Mouse (Mus musculus): ENCODE data around the gene 4933406M09Rik.

4933406M09Rik gene

DNA sequence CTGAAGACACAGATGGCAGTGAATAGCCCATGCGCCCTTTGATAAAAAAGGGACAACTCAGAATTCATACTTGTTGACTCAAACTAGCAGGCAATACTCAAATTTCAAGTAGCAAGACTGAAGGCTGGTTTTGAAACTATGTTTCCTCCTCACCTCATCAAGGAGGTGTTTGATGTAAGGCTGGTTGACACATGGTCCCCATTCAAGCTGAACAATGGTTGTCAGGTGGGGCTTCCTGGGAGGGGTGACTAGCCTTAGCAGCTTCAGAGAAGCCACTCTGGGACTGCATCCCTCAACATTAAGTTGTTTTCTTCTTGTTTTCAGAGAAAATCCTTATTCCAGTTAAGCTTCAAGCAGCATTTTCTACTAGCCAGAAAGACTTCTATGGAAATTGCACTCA lies at the start of gene 4933406M09Rik:
TSS of gene 4933406M09Rik (plus strand) at position 275 of the 400 bp plus-strand sequence.
- no peak for DNase-seq (ENCODE audit: low read depth, low spot score)

DNA sequence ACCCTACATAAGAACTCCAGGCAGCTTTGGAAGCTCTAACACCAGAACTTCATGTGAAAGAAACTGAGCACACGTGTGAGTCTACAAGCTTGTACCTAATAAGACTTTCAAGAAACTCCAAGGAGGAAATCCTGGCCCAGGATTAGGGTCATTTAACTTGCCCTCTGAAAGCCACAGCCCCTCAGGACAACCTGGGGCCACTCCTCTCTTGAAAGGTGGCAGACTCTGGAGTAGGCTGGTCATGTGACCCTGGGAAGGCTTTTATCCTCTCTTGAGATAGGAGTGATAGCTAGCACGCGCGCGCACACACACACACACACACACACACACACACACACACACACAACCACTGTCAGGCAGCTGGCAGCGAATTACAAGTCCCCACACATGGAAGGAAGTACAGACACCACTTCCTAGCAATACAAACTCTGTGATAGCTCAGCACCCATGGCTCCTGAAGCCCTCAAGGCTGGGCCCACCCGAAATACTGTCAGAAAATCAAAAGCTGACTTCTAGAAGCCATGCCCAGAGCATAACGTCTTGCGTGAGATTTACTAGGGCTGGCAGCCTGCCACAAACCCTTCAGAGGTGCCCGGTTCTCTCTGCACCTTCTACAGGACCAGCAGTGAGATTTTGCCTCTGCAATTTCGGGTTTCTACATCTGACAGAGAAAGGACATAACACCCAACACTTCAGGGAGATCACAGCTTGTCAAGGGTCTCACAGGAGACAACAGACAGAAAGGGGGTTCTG lies 48.6 kb upstream of the 4933406M09Rik start:
- DNase-seq (ENCODE audit: low read depth, low spot score) = no peak

DNA sequence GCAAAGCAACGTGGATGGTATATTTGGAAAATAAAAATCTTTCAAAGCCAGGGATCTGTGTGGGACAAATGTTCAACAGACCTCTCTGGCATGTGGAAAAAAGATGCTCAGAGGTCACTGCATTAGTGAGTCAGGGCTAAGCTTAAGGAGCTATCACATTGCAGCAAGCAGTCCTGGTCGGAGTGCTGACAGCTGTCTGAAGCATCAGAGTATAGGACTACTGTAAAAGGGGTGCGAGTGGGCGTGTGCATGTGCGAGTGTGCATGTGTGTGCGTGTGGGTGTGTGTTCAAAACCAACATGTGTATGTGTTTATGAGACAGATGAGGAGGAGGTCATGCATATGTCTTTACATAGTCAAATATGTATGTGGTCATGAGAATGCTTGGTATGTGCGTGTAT lies 46.6 kb upstream of the 4933406M09Rik start:
- DNase-seq (ENCODE audit: low read depth, low spot score) = no peak

DNA sequence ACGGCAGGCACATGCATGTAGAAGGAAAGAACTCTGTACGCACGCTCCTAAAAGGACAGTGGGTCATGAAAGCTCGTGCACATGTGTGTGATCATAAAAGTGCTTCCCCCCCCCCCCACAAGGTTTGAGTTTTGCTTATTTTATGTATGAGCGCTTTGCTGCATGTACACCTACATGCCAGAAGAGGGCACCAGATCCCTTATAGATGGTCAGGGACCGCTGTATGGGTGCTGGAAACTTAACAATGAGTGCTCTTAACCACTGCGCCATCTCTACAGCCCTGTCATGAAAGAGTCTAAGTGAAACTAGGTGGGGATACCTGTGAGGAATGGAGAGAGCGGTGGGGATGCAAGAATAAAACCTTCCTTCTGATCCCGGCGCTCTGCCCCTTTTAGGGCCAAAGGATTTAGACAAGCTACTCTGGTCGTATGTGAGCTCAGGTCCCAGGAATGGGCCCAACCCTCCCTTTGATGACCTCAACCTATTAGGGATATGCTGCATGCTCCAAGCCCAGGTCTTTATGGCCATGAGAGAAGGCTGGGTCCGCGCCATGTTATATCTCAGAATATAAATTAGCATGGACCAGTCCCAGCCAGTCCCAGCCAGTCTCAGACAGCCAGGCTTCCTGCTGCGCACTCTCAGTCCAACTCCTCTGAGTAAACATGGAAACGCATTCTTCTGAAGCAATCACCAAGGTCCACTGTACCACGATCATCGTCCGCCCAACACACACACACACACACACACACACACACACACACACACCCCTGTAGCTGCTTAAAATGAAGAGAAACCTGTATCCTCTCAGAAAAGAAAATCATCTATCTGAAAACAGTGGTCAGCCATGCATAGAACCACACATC lies 45.8 kb upstream of the 4933406M09Rik start:
- DNase-seq (ENCODE audit: low read depth, low spot score) = peak; percentile 87

DNA sequence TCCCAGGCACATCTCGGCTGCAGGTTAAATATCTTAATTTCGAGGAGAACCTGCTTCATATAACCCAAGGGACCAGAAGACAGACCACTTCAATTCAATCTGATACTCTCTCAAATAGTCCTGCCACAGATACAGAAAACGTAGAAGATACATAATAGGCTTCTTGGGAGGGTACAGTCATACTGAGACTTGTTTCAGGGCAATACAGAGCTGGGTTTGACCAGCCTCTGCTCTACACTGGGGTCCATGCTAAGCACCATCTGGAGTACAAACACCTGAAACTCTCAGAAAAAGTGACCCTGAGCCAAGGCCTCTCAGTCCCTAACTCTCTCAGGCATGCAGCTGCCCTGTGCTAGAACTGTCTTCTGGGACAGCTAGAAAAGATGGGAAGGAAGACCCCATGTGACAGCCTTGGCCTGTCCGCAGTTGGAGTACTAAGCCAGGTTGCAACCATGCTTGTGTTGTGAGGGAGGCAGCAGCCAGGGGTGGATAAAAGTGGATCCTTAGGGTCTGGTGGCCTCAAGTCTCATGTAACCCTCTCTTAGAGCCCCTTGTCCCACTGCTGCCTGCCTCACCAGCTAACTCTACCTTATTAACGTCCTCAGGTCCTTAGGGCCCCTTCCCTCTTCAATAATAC lies 44.0 kb upstream of the 4933406M09Rik start:
- DNase-seq (ENCODE audit: low read depth, low spot score) = no peak

DNA sequence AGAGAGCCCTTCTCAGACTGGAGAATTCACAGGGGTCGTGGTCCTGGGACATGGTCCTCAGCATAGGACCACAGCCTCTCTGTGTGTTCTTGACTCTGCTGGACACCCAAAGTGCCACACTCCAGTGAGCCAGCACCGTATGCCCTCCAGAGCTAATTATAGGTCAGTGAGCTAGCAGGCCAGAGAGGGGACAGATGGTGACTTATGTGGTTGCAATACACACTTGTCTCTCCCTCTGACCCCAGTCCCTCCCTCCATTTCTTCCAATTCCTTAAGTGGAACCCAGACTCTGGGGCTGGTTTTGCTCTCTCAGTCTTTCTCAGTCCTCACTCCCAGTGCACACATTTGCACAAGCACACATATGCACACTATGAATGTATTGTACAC lies 43.5 kb upstream of the 4933406M09Rik start:
- no peak for DNase-seq (ENCODE audit: low read depth, low spot score)

DNA sequence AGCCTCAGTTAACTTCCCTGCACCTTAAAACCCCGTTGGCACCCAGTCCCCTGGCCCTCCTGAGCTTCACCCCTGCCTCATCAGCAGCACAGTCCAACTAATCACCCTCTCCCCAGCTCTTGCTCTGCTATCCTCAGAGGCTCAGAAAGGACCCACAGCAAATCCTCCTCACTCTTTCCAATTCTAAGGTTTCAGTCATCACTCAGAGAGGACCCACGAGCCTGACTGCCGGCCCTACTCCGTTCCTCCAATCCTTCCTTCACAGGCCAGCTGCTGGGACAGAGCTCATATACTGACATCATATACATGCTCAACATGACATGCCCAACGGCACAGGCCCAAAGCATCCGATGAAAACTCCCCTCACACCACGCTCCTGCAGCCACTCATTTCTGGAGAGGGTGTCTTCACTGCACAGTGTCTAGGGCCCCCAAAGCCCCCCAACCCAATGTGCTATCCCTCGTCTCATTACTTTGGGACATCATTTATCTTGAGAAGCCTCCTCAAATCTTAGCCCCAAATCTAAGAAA lies 42.9 kb upstream of the 4933406M09Rik start:
- DNase-seq (ENCODE audit: low read depth, low spot score) = no peak

DNA sequence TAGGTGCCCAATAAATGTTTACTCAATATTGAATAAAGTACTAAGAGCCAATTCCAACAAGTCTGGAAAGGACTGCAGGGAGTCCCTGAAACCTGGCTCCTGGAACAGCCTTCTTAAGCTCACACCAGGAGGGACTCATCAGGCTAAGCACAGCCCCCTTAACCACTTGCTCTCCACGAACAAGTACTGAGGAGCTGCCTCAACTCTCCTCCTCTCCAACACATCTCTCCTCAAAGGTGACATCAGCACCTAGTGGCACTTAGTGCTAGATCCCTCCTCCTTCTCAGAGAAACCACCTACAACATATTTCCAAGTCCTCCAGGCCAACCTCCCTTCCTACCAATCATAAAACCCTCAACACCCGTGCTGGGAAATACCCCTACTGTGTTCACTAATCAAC lies 42.2 kb upstream of the 4933406M09Rik start:
- peak; percentile 42 for DNase-seq (ENCODE audit: low read depth, low spot score)

DNA sequence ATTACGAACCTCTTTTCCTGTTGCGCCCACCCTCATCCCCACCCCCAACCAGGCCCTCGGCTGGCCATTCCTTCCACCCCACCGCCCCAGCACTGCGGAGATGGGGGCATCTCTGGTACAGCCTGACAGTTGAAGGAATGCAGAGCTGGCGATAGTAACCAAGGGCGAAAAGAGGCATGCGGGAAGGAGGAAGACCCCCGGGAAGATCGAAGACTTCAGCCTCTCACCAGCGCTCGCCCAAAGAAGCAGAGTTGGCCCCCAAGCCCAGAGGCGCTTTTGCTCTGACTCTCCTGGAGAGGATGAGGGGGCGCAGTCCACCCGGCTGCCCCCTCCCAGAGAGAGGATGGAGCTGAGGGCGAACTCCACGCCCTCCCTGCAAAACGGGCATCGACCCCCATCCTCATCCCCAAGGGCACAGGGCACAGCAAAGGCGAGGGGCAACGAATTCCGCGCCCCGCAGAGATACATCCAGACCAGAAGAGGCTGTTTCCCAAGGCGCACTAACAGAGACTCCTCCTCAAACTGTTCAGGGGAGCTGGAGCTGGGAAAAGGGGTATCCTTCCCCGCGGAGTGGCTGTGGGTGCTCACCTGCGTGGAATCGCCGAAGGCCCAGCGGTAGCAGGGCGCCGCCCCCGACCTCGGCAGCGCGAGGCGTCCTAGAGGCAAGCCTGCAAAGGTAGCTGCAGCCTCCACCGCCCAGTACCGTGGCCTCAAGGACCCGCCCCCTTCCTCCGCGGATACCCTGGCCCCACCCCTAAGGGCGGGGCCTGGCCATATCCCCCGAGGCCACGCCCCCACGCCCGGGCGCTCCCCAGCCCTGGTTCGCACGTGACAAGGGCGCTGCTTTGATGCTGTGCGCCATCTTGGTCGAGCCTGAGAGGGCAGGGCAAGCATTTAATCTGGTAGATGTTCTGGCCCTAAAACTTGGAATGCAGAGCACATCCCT lies 41.5 kb upstream of the 4933406M09Rik start:
- peak; percentile 98 for DNase-seq (ENCODE audit: low read depth, low spot score)

DNA sequence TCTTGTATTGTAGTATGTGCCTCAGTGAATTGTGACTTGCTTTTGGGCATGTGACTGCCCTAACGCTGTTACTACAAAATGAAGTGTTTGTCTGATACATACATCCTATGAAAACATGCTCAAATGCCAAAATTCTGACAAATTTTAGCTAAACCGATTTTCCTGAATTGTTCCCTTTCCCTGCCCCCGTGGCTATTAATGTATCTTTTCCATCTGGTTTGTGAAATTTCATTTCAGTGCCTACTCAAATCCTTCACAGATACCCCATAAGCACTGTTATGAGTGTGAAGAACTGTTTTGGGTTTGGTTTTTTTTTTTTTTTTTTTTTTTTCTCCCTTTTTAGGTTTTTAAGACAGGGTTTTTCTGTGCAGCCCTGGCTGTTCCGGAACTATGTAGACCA lies 40.7 kb upstream of the 4933406M09Rik start:
- DNase-seq (ENCODE audit: low read depth, low spot score) = no peak

DNA sequence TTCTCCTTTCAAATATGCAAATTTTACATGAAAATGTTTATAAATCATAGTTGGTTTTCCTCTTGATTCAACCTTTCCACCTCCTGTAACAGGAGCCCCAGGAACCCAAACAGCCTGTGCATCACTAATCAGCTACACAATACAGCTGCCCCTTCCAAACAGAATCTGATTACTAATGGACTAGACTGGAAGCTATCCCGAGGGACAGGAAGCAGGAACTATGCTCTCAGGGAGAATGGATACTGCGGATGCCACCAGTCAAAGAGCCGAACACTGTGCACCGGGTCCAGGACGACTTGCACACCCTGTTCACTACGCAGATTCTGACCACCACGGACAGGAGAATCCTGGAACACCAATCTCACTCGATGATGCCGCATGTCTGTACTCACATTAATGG lies 37.9 kb upstream of the 4933406M09Rik start:
- DNase-seq (ENCODE audit: low read depth, low spot score) = no peak

DNA sequence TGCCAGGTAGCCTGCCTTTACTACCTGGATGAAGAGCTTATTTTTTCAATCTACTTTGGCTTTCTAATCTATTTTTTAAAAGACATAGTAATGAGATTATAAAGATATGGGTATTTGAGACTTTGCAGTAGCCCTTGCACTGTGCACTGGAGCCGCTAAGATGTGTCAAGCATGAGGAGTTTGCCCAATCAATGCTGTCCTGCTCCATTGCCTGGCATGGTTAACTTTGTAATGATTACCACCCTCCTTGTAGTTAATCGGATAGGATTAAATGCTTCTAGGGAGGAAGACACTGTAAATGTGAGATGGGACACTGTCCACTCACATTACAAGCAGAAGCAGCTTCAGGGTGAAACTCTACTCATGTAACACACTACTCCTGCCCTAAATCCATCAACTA lies 32.4 kb upstream of the 4933406M09Rik start:
- DNase-seq (ENCODE audit: low read depth, low spot score) = no peak

DNA sequence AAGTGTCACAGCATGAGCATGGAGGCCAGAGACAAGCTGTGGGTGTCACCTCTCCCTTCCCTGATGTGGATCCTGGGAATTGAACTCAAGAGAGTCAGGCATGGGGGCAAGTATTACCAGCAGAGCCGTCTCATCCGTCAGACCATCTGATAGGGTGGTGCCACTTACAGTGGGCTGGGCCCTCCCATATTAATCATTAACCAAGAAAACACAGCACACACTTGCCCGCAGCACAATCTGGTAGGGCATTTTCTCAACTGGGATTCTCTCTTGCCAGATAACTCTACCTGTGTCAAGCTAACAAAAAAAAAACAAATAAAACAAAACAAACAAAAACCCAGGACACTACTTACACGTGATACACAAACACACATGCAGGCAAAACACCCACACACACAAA lies 28.3 kb upstream of the 4933406M09Rik start:
- no peak for DNase-seq (ENCODE audit: low read depth, low spot score)

DNA sequence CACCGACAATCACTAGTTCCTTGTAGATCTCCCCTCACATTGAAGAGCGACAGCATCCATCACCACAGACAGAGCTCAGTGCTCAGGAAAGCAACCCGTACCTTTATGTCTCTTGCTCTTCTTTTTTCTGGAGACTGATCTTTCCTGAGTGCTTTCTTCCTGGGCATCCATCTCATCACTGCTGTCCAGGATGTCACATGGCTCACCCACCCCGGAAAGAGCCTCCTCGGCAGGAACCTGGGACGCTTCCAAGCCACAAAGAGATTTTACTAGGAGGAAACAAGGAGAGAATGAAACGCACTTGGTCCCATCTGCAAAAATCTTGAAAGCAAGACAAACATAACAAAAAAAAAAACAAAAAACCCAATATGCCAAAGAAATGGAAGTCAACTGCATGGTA lies 25.1 kb upstream of the 4933406M09Rik start:
- DNase-seq (ENCODE audit: low read depth, low spot score) = peak; percentile 37

DNA sequence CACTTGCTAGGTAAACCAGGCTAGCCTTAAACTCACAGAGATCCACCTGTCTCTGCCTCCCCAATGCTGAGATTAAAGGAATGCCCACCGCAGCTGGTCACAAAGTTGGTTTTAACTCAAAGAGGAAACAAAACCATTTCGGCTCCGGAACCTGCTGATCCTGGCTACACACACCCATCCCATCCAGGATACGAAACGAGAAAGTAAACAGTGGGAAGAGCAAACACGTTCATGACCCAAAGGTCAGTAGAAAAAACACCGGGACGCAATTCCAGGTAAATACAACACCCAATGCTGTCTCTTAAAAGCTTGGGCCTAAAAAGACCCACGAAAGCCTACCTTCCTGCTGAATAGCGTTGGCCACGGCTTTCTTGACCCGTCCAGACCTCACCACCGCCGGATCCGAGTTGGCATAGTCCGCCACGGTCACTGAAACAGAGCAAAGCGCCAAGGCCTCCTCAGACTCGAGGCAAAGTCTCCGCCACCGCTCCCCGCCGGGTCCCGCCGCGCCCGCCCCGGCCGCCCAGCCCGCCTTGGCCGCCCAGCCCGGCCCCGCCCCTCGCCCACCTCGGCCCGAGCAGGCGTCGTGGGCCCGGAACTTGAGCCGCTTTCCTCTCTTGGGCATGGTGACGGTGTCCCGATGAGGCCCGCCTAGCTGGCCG lies 24.4 kb upstream of the 4933406M09Rik start:
- peak; percentile 21 for DNase-seq (ENCODE audit: low read depth, low spot score)

DNA sequence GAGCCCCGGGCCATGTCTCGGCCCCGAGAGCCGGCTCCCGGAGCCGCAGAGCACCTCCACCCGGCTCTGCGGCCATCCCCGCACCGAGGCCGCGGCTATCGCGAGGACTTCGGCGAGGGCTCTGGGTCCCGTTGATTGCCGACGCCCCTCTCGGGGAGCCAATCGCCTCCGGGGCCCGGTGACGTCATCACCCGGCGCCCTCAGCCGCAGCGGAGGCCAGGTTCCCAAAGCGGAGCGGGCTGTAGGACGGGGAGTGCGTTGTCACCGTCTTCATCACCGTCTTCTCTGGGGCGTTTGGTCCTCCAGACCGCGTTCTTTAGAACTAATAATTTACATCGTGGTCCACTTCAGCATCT lies 23.9 kb upstream of the 4933406M09Rik start, which contains the start of gene Tmem183a:
TSS of gene Tmem183a (minus strand) at position 123 of the 356 bp plus-strand sequence.
- DNase-seq (ENCODE audit: low read depth, low spot score) = peak; percentile 98

DNA sequence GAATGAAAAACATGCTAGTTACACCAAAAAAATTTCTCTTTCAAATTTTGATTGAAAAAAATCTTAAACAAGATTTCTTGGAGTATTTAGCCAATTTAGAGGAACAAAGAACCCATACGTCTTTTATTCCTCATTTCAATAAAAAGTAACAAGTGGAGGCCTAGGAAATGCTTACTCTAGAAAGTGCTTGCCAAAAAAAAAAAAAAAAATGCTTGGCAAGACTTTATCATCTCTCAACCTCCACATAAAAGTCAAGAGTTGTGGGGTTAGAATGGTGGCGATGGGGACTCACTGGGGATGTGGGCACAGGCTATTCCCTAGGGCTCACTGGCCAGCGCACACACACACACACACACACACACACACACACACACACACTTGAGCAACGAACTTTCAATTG lies 22.5 kb upstream of the 4933406M09Rik start:
- DNase-seq (ENCODE audit: low read depth, low spot score) = no peak

DNA sequence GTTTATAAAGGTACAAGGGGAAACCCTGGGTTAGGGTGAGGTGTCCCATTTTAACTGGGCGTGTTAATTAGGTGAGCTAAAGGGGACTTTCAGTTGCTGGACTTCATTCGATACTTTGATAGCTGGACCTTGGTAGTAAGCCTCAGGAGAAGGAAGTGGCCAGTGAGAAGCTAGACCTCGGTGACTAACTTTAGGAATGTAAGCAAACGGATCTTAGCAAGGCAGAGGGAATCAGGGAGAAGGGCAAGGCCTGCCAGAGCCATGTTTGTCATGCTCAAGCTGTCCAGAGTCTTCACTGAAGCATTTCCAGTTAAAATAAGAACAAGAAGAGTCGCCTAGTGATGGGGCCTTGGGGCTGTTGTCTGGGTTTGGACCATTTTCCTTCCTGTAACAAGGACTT lies 20.2 kb upstream of the 4933406M09Rik start:
- DNase-seq (ENCODE audit: low read depth, low spot score) = no peak

DNA sequence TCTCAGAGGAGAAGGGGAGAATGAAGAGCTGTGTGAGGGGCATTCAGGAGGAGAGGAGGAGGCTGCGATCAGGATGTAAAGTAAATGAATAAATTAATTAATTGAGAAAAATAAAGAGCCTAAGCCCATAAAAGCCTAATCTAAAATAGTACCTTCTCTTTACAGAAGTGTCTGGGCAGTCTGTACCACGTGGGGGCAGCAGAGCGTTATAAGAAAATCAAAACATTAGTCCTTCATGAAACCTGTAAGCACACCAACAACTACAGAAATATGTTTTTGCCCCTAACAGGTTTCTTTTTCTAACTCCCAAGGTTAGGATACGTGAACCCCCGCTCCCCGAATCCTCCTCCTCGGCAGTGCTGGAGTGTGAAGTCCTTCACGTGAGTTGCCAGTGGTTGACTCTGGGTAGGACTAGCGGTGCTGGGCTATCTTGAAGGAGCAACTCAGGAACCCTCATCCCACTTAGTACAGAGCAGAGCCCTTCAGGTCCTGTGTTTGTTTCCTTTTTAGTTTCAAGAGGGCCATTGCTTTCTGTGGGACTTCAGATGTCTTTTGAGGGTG lies 16.9 kb upstream of the 4933406M09Rik start:
- DNase-seq (ENCODE audit: low read depth, low spot score) = peak; percentile 74

DNA sequence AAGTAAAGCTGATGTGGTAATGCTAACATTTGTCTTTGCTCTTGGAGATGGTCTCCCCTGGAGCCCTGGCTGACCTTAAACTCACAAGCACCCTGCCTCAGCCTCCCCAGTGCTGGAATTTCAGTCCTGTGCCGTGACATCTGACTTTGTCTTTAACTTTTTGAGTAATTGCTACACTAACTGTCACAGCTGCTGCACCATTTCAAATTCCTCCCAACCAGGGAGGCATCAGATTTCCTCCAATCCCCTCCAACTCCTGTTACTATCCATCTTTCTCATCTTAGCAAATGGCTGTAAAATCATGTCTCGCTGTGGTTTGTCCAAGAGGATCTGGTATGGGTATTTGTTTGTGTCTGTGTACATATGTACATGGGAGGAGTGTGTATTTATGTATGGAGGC lies 11.6 kb upstream of the 4933406M09Rik start:
- no peak for DNase-seq (ENCODE audit: low read depth, low spot score)

Data from ZHBTc4 (cell line).